Mouse (Mus musculus): ENCODE measurements around the gene Plrg1. TPM values are rescaled to one million over a fixed set of nuclear protein-coding genes. Genes with fewer than 3 reads are reported as not detected.

Plrg1 gene
- polyA plus RNA-seq, 1 experiment from 2014 or later, result 121 TPM

DNA sequence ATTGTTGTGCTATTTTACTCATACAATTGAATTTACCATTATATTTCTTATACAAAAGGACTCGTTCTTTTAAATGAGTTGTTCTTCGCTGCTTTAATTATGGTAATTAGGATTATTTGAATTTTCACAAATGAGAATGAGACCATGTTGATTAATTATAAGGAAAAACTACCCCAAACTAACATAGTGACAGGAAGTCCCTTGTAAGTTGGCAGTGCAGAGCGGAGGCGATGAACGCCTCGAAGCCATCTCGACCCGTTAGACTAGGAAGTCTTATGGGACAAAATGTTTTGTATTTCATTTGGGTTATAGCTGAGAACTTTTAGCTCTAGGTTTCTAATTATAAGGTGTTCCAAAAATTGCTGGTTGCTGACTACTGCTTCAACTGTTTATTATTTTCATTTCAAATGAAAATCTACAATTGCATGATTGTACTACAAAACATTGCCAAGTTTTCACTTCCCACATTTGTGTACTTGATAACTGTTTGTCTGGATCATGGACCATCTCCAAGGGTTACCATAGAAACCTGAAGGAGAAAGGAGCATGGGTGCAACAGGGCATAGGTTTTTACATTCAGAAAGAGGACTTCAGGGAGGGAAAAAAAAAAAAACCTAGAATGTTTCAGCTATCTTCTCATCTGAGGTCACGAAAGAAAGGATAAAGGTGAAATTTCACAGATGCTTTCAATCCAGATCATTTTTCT is 27.6 kb upstream of the Plrg1 start:
- Histone ChIP-seq H3K9me3 (replicated peaks) (no peaks in the 10 kb centered on the region), H3K9ac (no peak overlapping the region), H3K4me1 (peaks cover 1% of the 10 kb centered on the region; the same call in 1 of the 2 replicates), H3K27me3 (no peaks in the 10 kb centered on the region), H3K27ac (no peak overlapping the region), H3K36me3 (ENCODE audit: poor library complexity, severe bottlenecking) (no peaks in the 10 kb centered on the region), H3K4me2 (no peak overlapping the region), H3K4me3 (no peak overlapping the region)
- ATAC-seq, result no peak
- WGBS, result 73% methylated on average over 9 of the region's 9 CpGs

GRCm38 (mm10) chr3:83030331-83030730 is 25.0 kb upstream of the Plrg1 start:
- H3K9me3 ChIP-seq (replicated peaks), result no peaks in the 10 kb centered on the region
- 89% methylated on average over 4 of the region's 4 CpGs for WGBS
- peaks cover 6% of the 10 kb centered on the region; the same call in 1 of the 2 replicates for H3K4me1 ChIP-seq
- ATAC-seq, result no peak
- no peak overlapping the region for H3K27ac ChIP-seq
- H3K4me2 ChIP-seq, result no peak overlapping the region
- H3K9ac ChIP-seq, result no peak overlapping the region
- H3K4me3 ChIP-seq, result no peak overlapping the region
- H3K36me3 ChIP-seq (ENCODE audit: poor library complexity, severe bottlenecking), result no peaks in the 10 kb centered on the region
- no peaks in the 10 kb centered on the region for H3K27me3 ChIP-seq

- peak; percentile 61 for ATAC-seq
- H3K4me2 ChIP-seq, result peak overlapping the region; percentile 47
- H3K27ac ChIP-seq, result no peak overlapping the region
- H3K9ac ChIP-seq, result no peak overlapping the region
- 44% methylated on average over 13 of the region's 13 CpGs for WGBS
- no peaks in the 10 kb centered on the region for H3K27me3 ChIP-seq
- H3K36me3 ChIP-seq (ENCODE audit: poor library complexity, severe bottlenecking), result no peaks in the 10 kb centered on the region
- H3K9me3 ChIP-seq (replicated peaks), result no peaks in the 10 kb centered on the region
- peak overlapping the region; percentile 9; the same call in 1 of the 2 replicates for H3K4me3 ChIP-seq
- H3K4me1 ChIP-seq, result peaks cover 6% of the 10 kb centered on the region; the same call in 1 of the 2 replicates
Observed at GRCm38 (mm10) chr3:83032746-83033308, 22.5 kb upstream of the Plrg1 start.

- Histone ChIP-seq H3K4me2 (no peak overlapping the region), H3K27ac (no peak overlapping the region), H3K36me3 (ENCODE audit: poor library complexity, severe bottlenecking) (no peaks in the 10 kb centered on the region), H3K4me3 (no peak overlapping the region), H3K9me3 (replicated peaks) (no peaks in the 10 kb centered on the region), H3K27me3 (no peaks in the 10 kb centered on the region), H3K9ac (no peak overlapping the region), H3K4me1 (peaks cover 6% of the 10 kb centered on the region; the same call in 1 of the 2 replicates)
- WGBS, result 92% methylated on average over 8 of the region's 8 CpGs
- ATAC-seq, result no peak
Observed at GRCm38 (mm10) chr3:83033801-83034200, 21.5 kb upstream of the Plrg1 start.

GRCm38 (mm10) chr3:83038865-83039264 is 16.5 kb upstream of the Plrg1 start:
- H3K27me3 ChIP-seq, result no peaks in the 10 kb centered on the region
- no peaks in the 10 kb centered on the region for H3K9me3 ChIP-seq (replicated peaks)
- no peak overlapping the region for H3K4me3 ChIP-seq
- 77% methylated on average over 2 of the region's 2 CpGs for WGBS
- no peak overlapping the region for H3K9ac ChIP-seq
- no peaks in the 10 kb centered on the region for H3K4me1 ChIP-seq
- H3K4me2 ChIP-seq, result no peak overlapping the region
- no peaks in the 10 kb centered on the region for H3K36me3 ChIP-seq (ENCODE audit: poor library complexity, severe bottlenecking)
- ATAC-seq, result no peak
- H3K27ac ChIP-seq, result no peak overlapping the region

DNA sequence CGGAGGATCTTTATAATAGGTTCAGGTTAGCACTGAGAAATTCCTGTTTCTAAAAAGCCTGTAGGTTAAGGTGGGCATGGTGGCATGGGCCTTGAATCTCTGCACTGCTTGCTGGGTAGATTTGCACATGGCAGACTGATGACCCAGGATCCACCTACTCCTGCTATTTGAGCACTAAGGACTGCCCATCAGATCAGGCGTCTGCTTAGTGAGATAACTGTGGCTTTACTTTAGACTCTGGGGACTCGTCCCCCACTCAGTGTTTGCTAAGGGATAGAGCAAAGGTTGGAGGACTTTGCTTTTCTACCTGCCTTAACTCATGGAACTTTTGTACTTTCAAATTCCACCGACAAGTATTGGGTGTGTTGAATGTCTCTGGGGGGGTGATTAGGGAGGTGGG is 15.7 kb upstream of the Plrg1 start:
- no peaks in the 10 kb centered on the region for H3K9me3 ChIP-seq (replicated peaks)
- no peaks in the 10 kb centered on the region for H3K4me1 ChIP-seq
- H3K36me3 ChIP-seq (ENCODE audit: poor library complexity, severe bottlenecking), result no peaks in the 10 kb centered on the region
- no peak overlapping the region for H3K4me2 ChIP-seq
- 76% methylated on average over 4 of the region's 4 CpGs for WGBS
- no peak overlapping the region for H3K4me3 ChIP-seq
- no peak for ATAC-seq
- H3K9ac ChIP-seq, result no peak overlapping the region
- no peak overlapping the region for H3K27ac ChIP-seq
- H3K27me3 ChIP-seq, result no peaks in the 10 kb centered on the region

GRCm38 (mm10) chr3:83042451-83042850 is 12.9 kb upstream of the Plrg1 start:
- WGBS, result 92% methylated on average over 5 of the region's 5 CpGs
- H3K36me3 ChIP-seq (ENCODE audit: poor library complexity, severe bottlenecking), result no peaks in the 10 kb centered on the region
- no peak for ATAC-seq
- H3K9me3 ChIP-seq (replicated peaks), result no peaks in the 10 kb centered on the region
- no peak overlapping the region for H3K27ac ChIP-seq
- H3K27me3 ChIP-seq, result no peaks in the 10 kb centered on the region
- H3K4me2 ChIP-seq, result no peak overlapping the region
- no peak overlapping the region for H3K9ac ChIP-seq
- H3K4me1 ChIP-seq, result no peaks in the 10 kb centered on the region
- H3K4me3 ChIP-seq, result no peak overlapping the region

DNA sequence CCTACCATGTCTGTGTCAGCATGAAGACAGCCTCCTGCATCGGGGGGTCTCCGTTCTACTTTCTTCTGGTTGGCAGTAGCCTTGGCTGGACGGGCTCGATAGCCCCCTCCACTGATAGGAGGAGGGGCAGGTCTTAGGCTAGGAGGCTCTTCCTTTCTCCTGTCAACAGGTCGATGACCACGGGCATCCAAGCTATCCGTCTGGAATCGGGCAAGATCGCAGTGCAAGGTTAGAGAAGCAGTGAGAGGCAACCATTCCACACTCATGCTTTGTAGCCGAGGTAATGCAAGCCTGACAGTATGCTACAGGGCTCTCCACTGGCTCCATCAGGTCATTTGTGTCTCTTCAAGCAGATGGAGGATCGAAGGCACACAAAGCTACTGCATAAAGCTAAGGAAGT is 8.7 kb upstream of the Plrg1 start:
- Histone ChIP-seq H3K9me3 (replicated peaks) (no peaks in the 10 kb centered on the region), H3K4me1 (no peaks in the 10 kb centered on the region), H3K27me3 (no peaks in the 10 kb centered on the region), H3K27ac (no peak overlapping the region), H3K36me3 (ENCODE audit: poor library complexity, severe bottlenecking) (no peaks in the 10 kb centered on the region), H3K4me2 (no peak overlapping the region), H3K4me3 (no peak overlapping the region), H3K9ac (no peak overlapping the region)
- 88% methylated on average over 11 of the region's 11 CpGs for WGBS
- ATAC-seq, result no peak

DNA sequence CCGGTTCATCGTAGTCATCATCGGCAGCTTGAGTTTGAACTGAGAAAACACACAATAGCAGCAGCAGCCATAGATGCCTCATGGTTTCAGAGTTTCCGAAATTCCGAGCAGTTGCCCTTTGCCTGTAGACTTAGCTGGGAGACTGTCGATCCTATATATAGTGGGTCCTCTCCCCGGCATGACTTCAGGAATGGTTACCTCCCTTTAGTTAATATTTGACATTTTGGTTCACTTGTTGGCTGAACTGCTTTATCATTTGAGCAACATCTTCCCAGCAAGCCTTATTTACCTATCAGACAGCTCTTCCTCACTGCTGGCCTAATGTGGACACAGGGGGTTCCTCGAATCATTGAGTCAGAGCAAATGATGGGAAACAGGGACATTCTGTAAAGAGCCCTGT is 5.6 kb upstream of the Plrg1 start, which contains the start of gene Fgb:
Fgb (minus strand) TSS at position 184 of the 400 bp plus-strand sequence.
- no peaks in the 10 kb centered on the region for H3K9me3 ChIP-seq (replicated peaks)
- no peak within 1 kb of the TSS for H3K9ac ChIP-seq
- no peaks in the 10 kb centered on the region for H3K27me3 ChIP-seq
- no peak within 1 kb of the TSS for H3K27ac ChIP-seq
- 93% methylated on average over 8 of the region's 8 CpGs for WGBS
- no peak for ATAC-seq
- no peak within 1 kb of the TSS for H3K4me2 ChIP-seq
- no peaks in the 10 kb centered on the region for H3K4me1 ChIP-seq
- H3K36me3 ChIP-seq (ENCODE audit: poor library complexity, severe bottlenecking), result no peaks in the 10 kb centered on the region
- H3K4me3 ChIP-seq, result no peak within 1 kb of the TSS

DNA sequence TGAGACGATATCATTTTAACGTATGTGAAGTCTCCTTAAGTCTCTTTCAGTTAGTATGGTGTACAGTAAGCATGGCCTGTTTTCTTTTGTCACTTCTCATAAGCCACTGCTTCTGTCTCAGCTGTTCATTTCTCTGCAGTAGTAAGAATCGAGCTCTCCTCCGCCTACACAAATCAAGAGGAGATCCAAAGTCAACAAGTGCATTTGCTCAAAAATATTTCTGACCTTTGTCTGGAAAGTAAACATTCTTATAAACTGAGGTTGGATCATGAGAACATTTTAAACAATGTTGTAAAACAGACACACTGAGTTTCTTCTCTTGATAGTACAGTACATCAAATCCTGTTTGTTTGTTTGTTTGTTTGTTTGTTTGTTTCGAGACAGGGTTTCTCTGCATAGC is 4.7 kb upstream of the Plrg1 start:
- H3K27me3 ChIP-seq, result no peaks in the 10 kb centered on the region
- no peak overlapping the region for H3K4me3 ChIP-seq
- 79% methylated on average over 5 of the region's 5 CpGs for WGBS
- no peak overlapping the region for H3K27ac ChIP-seq
- H3K36me3 ChIP-seq (ENCODE audit: poor library complexity, severe bottlenecking), result no peaks in the 10 kb centered on the region
- H3K4me1 ChIP-seq, result no peaks in the 10 kb centered on the region
- no peak overlapping the region for H3K4me2 ChIP-seq
- no peak for ATAC-seq
- no peaks in the 10 kb centered on the region for H3K9me3 ChIP-seq (replicated peaks)
- no peak overlapping the region for H3K9ac ChIP-seq

- Histone ChIP-seq H3K9ac (no peak overlapping the region), H3K36me3 (ENCODE audit: poor library complexity, severe bottlenecking) (peaks cover 5% of the 10 kb centered on the region), H3K4me1 (peaks cover 13% of the 10 kb centered on the region), H3K4me3 (no peak overlapping the region), H3K27ac (no peak overlapping the region), H3K27me3 (no peaks in the 10 kb centered on the region), H3K9me3 (replicated peaks) (no peaks in the 10 kb centered on the region), H3K4me2 (no peak overlapping the region)
- no peak for ATAC-seq
- WGBS, result 94% methylated on average over 5 of the region's 5 CpGs
Observed at GRCm38 (mm10) chr3:83052102-83052501, 3.2 kb upstream of the Plrg1 start.

GRCm38 (mm10) chr3:83053126-83053525 is 2.2 kb upstream of the Plrg1 start:
- Histone ChIP-seq H3K9me3 (replicated peaks) (no peaks in the 10 kb centered on the region), H3K4me2 (no peak overlapping the region), H3K9ac (no peak overlapping the region), H3K27me3 (no peaks in the 10 kb centered on the region), H3K4me3 (no peak overlapping the region), H3K36me3 (ENCODE audit: poor library complexity, severe bottlenecking) (peaks cover 11% of the 10 kb centered on the region), H3K4me1 (peaks cover 13% of the 10 kb centered on the region), H3K27ac (no peak overlapping the region)
- 88% methylated on average over 7 of the region's 7 CpGs for WGBS
- no peak for ATAC-seq

- Histone ChIP-seq H3K4me3 (no peak overlapping the region), H3K4me2 (no peak overlapping the region), H3K4me1 (peaks cover 13% of the 10 kb centered on the region), H3K27me3 (no peaks in the 10 kb centered on the region), H3K9ac (no peak overlapping the region), H3K36me3 (ENCODE audit: poor library complexity, severe bottlenecking) (peaks cover 16% of the 10 kb centered on the region), H3K9me3 (replicated peaks) (no peaks in the 10 kb centered on the region), H3K27ac (no peak overlapping the region)
- 34% methylated on average over 10 of the region's 10 CpGs for WGBS
- ATAC-seq, result no peak
Observed at GRCm38 (mm10) chr3:83053758-83054157, 1.6 kb upstream of the Plrg1 start.

Measured in forebrain, embryonic 13.5 days (tissue).